24 mouse cellular contexts compared by ENCODE assay signal in the genomic region with DNA sequence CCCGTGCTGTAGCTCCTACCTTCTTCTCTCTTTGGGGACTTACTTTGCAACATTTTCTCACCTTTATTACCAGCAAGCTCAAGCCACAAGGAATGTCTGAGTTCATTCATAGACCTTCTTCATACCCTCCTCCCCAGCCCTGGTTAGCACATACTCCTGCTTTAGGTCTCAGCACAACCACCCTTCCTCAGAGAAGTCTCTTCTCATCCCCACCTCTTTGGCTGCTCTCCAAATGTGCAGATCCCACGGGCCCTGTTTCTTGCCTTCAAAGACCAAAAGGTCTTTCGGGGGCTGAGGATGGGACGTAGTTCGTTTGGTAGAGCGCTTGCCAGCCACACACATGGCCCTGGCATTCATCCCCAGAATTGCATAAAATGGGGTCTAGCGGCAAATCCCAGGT. TPM values are rescaled to one million over a fixed set of nuclear protein-coding genes. Genes with fewer than 3 reads are reported as not detected.
DNase-seq lines count a peak whose midpoint lies in the region; ATAC-seq lines count a peak whose summit lies in the region.
"Had no signal": no experiment of that assay in that cellular context is flagged by ENCODE, and none has a peak within 500 bp of the region (broad histone marks: within the 10 kb centered on the region; RNA-seq: fewer than 3 reads in every experiment).

No protein-coding gene starts in this region.

- WGBS in heart, embryonic 16.5 days: 31% methylated on average over 7 of the region's 7 CpGs
- 22% methylated on average over 7 of the region's 7 CpGs for WGBS in limb, embryonic 12.5 days
- whole genome bisulfite sequencing in limb, embryonic 10.5 days: 40% methylated on average over 7 of the region's 7 CpGs
- WGBS in embryonic facial prominence, embryonic 14.5 days: 37% methylated on average over 7 of the region's 7 CpGs

- peak; percentile 83 for DNase-seq in heart, adult 11 months
- no peak for DNase-seq in heart, postnatal 25 days (ENCODE audit: low spot score)
- DNase-seq in heart, adult 9 months (ENCODE audit: low spot score in 2 of 2): no peak
- no peak for DNase-seq in limb, embryonic 10.5 days (ENCODE audit: low spot score)
- DNase-seq in embryonic facial prominence, embryonic 14.5 days (ENCODE audit: low spot score): no peak
- DNase-seq: adrenal gland, postnatal 10 days; cerebellum, adult 11 months; cerebellum, postnatal 25 days; embryo, embryonic 11 days; forebrain, postnatal 0 days; kidney, postnatal 36 days; right cerebral cortex, postnatal 25 days had no signal

- no peaks in the 10 kb centered on the region for H3K36me3 ChIP-seq in heart, embryonic 16.5 days (ENCODE audit: control insufficient read depth, insufficient read depth)
- H3K36me3 ChIP-seq in limb, embryonic 12.5 days: peaks cover 20% of the 10 kb centered on the region
- peaks cover 38% of the 10 kb centered on the region for H3K36me3 ChIP-seq in limb, embryonic 10.5 days
- no peaks in the 10 kb centered on the region for H3K36me3 ChIP-seq in embryonic facial prominence, embryonic 14.5 days (ENCODE audit: control insufficient read depth, insufficient read depth, low read length)
- H3K36me3 ChIP-seq: hindbrain, embryonic 15.5 days; midbrain, embryonic 15.5 days had no signal

- intact Hi-C loops in heart, postnatal 25 days (cut with DNase I): no loop called here

- peak overlapping the region; percentile 31; the same call in 1 of the 2 replicates for H3K9ac ChIP-seq in heart, embryonic 16.5 days (ENCODE audit: low read length)
- no peak overlapping the region for H3K9ac ChIP-seq in limb, embryonic 12.5 days (replicated peaks)
- H3K9ac ChIP-seq in embryonic facial prominence, embryonic 14.5 days (ENCODE audit: low read depth, low read length): no peak overlapping the region
- H3K9ac ChIP-seq: forebrain, postnatal 0 days; hindbrain, embryonic 15.5 days; liver, embryonic 14.5 days; midbrain, embryonic 15.5 days had no signal

- no peaks in the 10 kb centered on the region for H3K27me3 ChIP-seq in heart, embryonic 16.5 days (ENCODE audit: control insufficient read depth, insufficient read depth, low read length)
- no peaks in the 10 kb centered on the region for H3K27me3 ChIP-seq in limb, embryonic 12.5 days
- H3K27me3 ChIP-seq in limb, embryonic 10.5 days (ENCODE audit: low read depth, poor library complexity, severe bottlenecking): no peaks in the 10 kb centered on the region
- H3K27me3 ChIP-seq in embryonic facial prominence, embryonic 14.5 days (replicated peaks; ENCODE audit: control insufficient read depth, insufficient read depth, low read length): no peaks in the 10 kb centered on the region
- H3K27me3 ChIP-seq: hindbrain, embryonic 15.5 days; megakaryocyte, embryonic 14.5 days; midbrain, embryonic 15.5 days had no signal

- H3K27ac ChIP-seq in heart, embryonic 16.5 days (ENCODE audit: low read length): no peak overlapping the region
- peak overlapping the region; percentile 45 for H3K27ac ChIP-seq in limb, embryonic 12.5 days
- H3K27ac ChIP-seq in limb, embryonic 10.5 days: no peak overlapping the region
- H3K27ac ChIP-seq in embryonic facial prominence, embryonic 14.5 days (replicated peaks; ENCODE audit: low read depth, low read length): no peak overlapping the region
- H3K27ac ChIP-seq: forebrain, embryonic 10.5 days; hindbrain, embryonic 15.5 days; liver, embryonic 14.5 days; midbrain, embryonic 15.5 days had no signal

- peak overlapping the region; percentile 29 for H3K4me2 ChIP-seq in heart, embryonic 16.5 days (ENCODE audit: low read depth, low read length)
- H3K4me2 ChIP-seq in limb, embryonic 12.5 days: peak overlapping the region; percentile 27; the same call in 1 of the 2 replicates
- no peak overlapping the region for H3K4me2 ChIP-seq in embryonic facial prominence, embryonic 14.5 days (ENCODE audit: low read depth, low read length)
- H3K4me2 ChIP-seq: hindbrain, embryonic 15.5 days; midbrain, embryonic 15.5 days had no signal

- H3K4me3 ChIP-seq in heart, embryonic 16.5 days (ENCODE audit: low read length): no peak overlapping the region
- H3K4me3 ChIP-seq in limb, embryonic 12.5 days (replicated peaks): no peak overlapping the region
- H3K4me3 ChIP-seq in limb, embryonic 10.5 days: no peak overlapping the region
- H3K4me3 ChIP-seq in embryonic facial prominence, embryonic 14.5 days (ENCODE audit: low read depth, low read length): no peak overlapping the region
- H3K4me3 ChIP-seq: forebrain, embryonic 10.5 days; hindbrain, embryonic 15.5 days; megakaryocyte, embryonic 14.5 days; midbrain, embryonic 15.5 days; myocyte had no signal

- peaks cover 18% of the 10 kb centered on the region for H3K4me1 ChIP-seq in heart, embryonic 16.5 days (ENCODE audit: control insufficient read depth, insufficient read depth, low read length)
- peaks cover 28% of the 10 kb centered on the region for H3K4me1 ChIP-seq in limb, embryonic 12.5 days (replicated peaks)
- H3K4me1 ChIP-seq in limb, embryonic 10.5 days: peaks cover 25% of the 10 kb centered on the region
- H3K4me1 ChIP-seq in embryonic facial prominence, embryonic 14.5 days (ENCODE audit: control insufficient read depth, insufficient read depth, low read length): peaks cover 2% of the 10 kb centered on the region; the same call in 1 of the 2 replicates

- no peak for ATAC-seq in heart, embryonic 16.5 days (replicated peaks; ENCODE audit: extremely low read depth, insufficient read depth, low FRiP score)
- ATAC-seq in limb, embryonic 12.5 days (ENCODE audit: insufficient number of reproducible peaks, insufficient read depth, low FRiP score, low TSS enrichment, low read depth): no peak
- ATAC-seq in embryonic facial prominence, embryonic 14.5 days (ENCODE audit: low read depth): peak; percentile 33; the same call in 1 of the 2 replicates
- ATAC-seq in megakaryocyte progenitor cell, adult 5-6 weeks (replicated peaks; ENCODE audit: poor library complexity): no peak
- ATAC-seq: activated CD4-positive, CD25-positive, alpha-beta regulatory T cell, adult 4 months; forebrain, postnatal 0 days; intestine, embryonic 16.5 days; midbrain, embryonic 15.5 days had no signal

- no peaks in the 10 kb centered on the region for H3K9me3 ChIP-seq in heart, embryonic 16.5 days (replicated peaks; ENCODE audit: control insufficient read depth, low read length)
- H3K9me3 ChIP-seq in limb, embryonic 12.5 days: no peaks in the 10 kb centered on the region
- H3K9me3 ChIP-seq in limb, embryonic 10.5 days (replicated peaks): no peaks in the 10 kb centered on the region
- H3K9me3 ChIP-seq in embryonic facial prominence, embryonic 14.5 days (ENCODE audit: control insufficient read depth, low read length): no peaks in the 10 kb centered on the region
- H3K9me3 ChIP-seq: forebrain, embryonic 10.5 days; G1E; hindbrain, embryonic 15.5 days; megakaryocyte, embryonic 14.5 days; midbrain, embryonic 15.5 days had no signal

RNA-seq across cellular contexts. Expression of a gene that starts 13.8 kb away (rescaled TPM):
- total RNA-seq in heart, postnatal 25 days (2021): 1 to 10 TPM; 3.7 to 4.2 TPM
- 4.1 and 4.7 TPM in 2 replicates for polyA plus RNA-seq in heart, embryonic 16.5 days (2015; fragmentation: Nextera tagmentation; extraction: Ambion mirVana)
- 14.5 and 16.0 TPM in 2 replicates for polyA plus RNA-seq in limb, embryonic 12.5 days (2016; fragmentation: Nextera tagmentation; extraction: Ambion mirVana)
- polyA plus RNA-seq in limb, embryonic 10.5 days (2016; fragmentation: Nextera tagmentation; extraction: Ambion mirVana): 12.0 and 13.1 TPM in 2 replicates
- polyA plus RNA-seq in embryonic facial prominence, embryonic 14.5 days (2014; fragmentation: Nextera tagmentation; extraction: Ambion mirVana): 7.7 and 7.8 TPM in 2 replicates
- total RNA-seq in megakaryocyte progenitor cell, adult 5-6 weeks (2015): 26.7 and 28.5 TPM in 2 replicates
- total RNA-seq in megakaryocyte progenitor cell, adult 5-6 weeks (2017): 25.9 and 30.7 TPM in 2 replicates
